Mouse (Mus musculus): Measurements from ENCODE around the gene Dchs2. TPM values are rescaled to one million over a fixed set of nuclear protein-coding genes. Genes with fewer than 3 reads are reported as not detected.

Dchs2 gene
- total and polyA plus RNA-seq, 2 experiments from 2014 or later: 0.04 to 0.19 TPM

DNA sequence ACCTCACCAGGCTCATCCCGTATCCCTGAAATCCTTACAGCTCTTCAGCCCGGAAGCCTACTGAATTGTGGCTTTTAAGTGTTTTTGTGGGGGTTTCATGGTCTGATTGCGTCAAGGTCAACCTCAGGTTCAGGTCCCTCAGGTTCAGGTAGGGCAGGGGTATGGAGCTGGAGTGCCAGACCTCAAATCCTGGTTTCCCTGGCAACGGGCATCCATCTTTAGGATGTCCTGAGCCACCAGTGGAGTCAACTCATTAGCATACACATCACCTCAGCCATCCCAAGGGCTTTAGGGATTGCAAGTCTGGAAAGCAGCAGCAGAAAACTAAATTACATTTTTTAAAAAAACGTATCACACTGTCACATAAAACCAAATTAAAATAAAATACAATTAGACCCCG is 28.1 kb upstream of the Dchs2 start:
- no peak overlapping the region for H3K27ac ChIP-seq (ENCODE audit: low read depth)
- no peak overlapping the region for H3K9ac ChIP-seq (replicated peaks; ENCODE audit: low read depth, low read length)
- no peak overlapping the region for H3K4me2 ChIP-seq (ENCODE audit: low read depth, low read length)
- ATAC-seq (ENCODE audit: insufficient read depth, low read depth) (no peak), DNase-seq (ENCODE audit: low spot score) (no peak)
- peaks cover under 1% of the 10 kb centered on the region; the same call in 1 of the 2 replicates for H3K9me3 ChIP-seq (replicated peaks; ENCODE audit: control insufficient read depth, low read length)
- no peaks in the 10 kb centered on the region for H3K27me3 ChIP-seq (ENCODE audit: control insufficient read depth, insufficient read depth, low read length)
- H3K4me3 ChIP-seq (ENCODE audit: low read depth, low read length): no peak overlapping the region
- TF ChIP-seq EP300 (IDR thresholded peaks at IDR 0.05; ENCODE audit: low read depth): no peak
- TF ChIP-seq CTCF (IDR thresholded peaks at IDR 0.05; ENCODE audit: low read depth): no peak
- H3K36me3 ChIP-seq (replicated peaks; ENCODE audit: control insufficient read depth, insufficient read depth, low read length): no peaks in the 10 kb centered on the region
- H3K4me1 ChIP-seq (ENCODE audit: control insufficient read depth, insufficient read depth): 0 out of 2 replicates have a peak, but pooled peaks cover 5% of the 10 kb centered on the region
- 83% methylated on average over 6 of the region's 6 CpGs for WGBS

DNA sequence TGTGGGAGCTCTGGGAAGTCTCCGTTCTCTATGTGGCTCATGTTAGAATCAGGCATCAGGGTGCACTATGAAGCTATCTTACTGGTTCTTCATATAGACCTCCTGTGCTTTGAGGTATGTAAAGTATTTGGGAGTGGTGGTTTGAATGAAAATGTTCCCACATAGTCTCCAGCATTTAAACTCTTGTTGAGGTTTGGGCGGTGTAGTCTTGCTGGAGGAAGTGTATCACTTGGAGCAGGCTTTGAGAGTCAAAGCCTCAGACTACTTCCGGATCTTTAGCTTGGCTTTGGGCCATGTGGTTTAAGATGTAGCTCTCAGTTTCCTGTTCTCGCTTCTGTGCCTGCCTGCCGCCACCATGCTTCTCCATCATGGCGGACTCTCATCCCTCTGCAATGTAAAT is 25.5 kb upstream of the Dchs2 start:
- no peak overlapping the region for H3K4me2 ChIP-seq (ENCODE audit: low read depth, low read length)
- H3K27ac ChIP-seq (ENCODE audit: low read depth): no peak overlapping the region
- no peak for ATAC-seq (ENCODE audit: insufficient read depth, low read depth)
- H3K4me3 ChIP-seq (ENCODE audit: low read depth, low read length): no peak overlapping the region
- no peak for TF ChIP-seq EP300 (IDR thresholded peaks at IDR 0.05; ENCODE audit: low read depth)
- TF ChIP-seq CTCF (IDR thresholded peaks at IDR 0.05; ENCODE audit: low read depth): no peak
- H3K4me1 ChIP-seq (ENCODE audit: control insufficient read depth, insufficient read depth): 0 out of 2 replicates have a peak, but pooled peaks cover 5% of the 10 kb centered on the region
- H3K27me3 ChIP-seq (ENCODE audit: control insufficient read depth, insufficient read depth, low read length): no peaks in the 10 kb centered on the region
- no peak for DNase-seq (ENCODE audit: low spot score)
- H3K36me3 ChIP-seq (replicated peaks; ENCODE audit: control insufficient read depth, insufficient read depth, low read length): no peaks in the 10 kb centered on the region
- H3K9ac ChIP-seq (replicated peaks; ENCODE audit: low read depth, low read length): no peak overlapping the region
- WGBS: 74% methylated on average over 6 of the region's 6 CpGs
- H3K9me3 ChIP-seq (replicated peaks; ENCODE audit: control insufficient read depth, low read length): peaks cover 4% of the 10 kb centered on the region; the same call in 1 of the 2 replicates

DNA sequence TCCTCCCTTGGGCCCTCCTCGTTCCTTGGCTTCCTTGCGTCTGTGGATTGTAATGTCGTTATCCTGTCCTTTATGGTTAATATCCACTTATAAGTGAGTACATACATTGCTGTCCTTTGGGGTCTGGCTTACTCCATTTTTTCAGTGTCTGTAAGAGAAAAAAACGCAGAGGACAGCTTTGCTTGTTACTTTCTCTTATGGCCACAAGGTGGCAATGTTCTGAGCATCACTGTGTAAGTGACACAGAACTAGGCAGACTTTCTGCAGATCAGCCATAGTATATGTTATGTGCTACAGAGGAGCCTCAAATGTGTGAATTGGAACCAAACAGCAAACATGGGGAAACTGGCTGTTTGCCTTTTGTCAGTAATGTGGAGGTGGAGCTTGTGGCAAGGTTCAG is 17.6 kb upstream of the Dchs2 start:
- ATAC-seq (ENCODE audit: insufficient read depth, low read depth) (no peak), DNase-seq (ENCODE audit: low spot score) (peak; percentile 73)
- H3K27me3 ChIP-seq (ENCODE audit: control insufficient read depth, insufficient read depth, low read length): no peaks in the 10 kb centered on the region
- no peaks in the 10 kb centered on the region for H3K9me3 ChIP-seq (replicated peaks; ENCODE audit: control insufficient read depth, low read length)
- no peak overlapping the region for H3K27ac ChIP-seq (ENCODE audit: low read depth)
- H3K9ac ChIP-seq (replicated peaks; ENCODE audit: low read depth, low read length): no peak overlapping the region
- no peak overlapping the region for H3K4me3 ChIP-seq (ENCODE audit: low read depth, low read length)
- TF ChIP-seq EP300 (IDR thresholded peaks at IDR 0.05; ENCODE audit: low read depth): no peak
- peak; percentile 80 for TF ChIP-seq CTCF (IDR thresholded peaks at IDR 0.05; ENCODE audit: low read depth)
- H3K4me1 ChIP-seq (ENCODE audit: control insufficient read depth, insufficient read depth): no peaks in the 10 kb centered on the region
- no peaks in the 10 kb centered on the region for H3K36me3 ChIP-seq (replicated peaks; ENCODE audit: control insufficient read depth, insufficient read depth, low read length)
- WGBS: 22% methylated on average over 4 of the region's 4 CpGs
- no peak overlapping the region for H3K4me2 ChIP-seq (ENCODE audit: low read depth, low read length)

DNA sequence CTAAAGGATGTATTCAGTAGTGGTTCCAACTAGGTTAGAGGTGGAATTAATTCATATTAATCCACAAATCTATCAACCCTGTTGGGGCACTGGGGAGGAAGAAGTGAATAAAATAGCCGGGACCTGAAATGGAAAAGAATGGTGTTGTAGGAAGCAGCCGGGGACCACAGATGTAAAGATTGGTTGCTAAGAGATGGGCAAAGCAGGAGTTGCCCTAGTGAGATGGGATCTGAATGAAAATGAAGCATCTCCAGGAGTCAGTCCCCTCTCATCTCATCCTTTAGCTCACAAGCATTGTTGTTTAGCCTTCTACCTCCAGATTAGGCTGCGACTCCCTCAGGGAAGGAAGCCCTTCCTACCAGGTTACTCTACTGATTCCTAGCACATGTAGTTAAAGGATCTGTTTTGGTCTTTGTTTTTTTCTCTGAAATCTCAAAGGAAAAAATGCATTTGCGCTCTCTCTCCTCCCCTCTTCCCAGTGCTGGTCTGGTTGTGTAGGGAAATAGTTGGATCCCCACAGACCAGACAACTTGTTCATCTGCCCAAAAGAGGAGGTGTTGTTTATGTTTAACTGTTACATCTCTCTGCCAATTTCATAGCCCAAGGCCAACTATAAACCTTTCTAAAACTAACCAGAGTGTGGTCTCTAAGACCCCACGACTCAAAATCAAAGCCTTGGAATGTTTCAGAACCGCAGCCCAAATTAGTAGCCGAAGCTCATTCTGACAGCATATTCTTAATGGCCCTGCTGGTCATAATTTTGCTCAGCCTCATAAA is 16.1 kb upstream of the Dchs2 start:
- ATAC-seq (ENCODE audit: insufficient read depth, low read depth) (no peak), DNase-seq (ENCODE audit: low spot score) (no peak)
- Histone ChIP-seq H3K4me3 (ENCODE audit: low read depth, low read length) (no peak overlapping the region), H3K4me1 (ENCODE audit: control insufficient read depth, insufficient read depth) (no peaks in the 10 kb centered on the region), H3K27ac (ENCODE audit: low read depth) (no peak overlapping the region), H3K36me3 (replicated peaks; ENCODE audit: control insufficient read depth, insufficient read depth, low read length) (no peaks in the 10 kb centered on the region), H3K9me3 (replicated peaks; ENCODE audit: control insufficient read depth, low read length) (no peaks in the 10 kb centered on the region), H3K4me2 (ENCODE audit: low read depth, low read length) (no peak overlapping the region), H3K9ac (replicated peaks; ENCODE audit: low read depth, low read length) (no peak overlapping the region), H3K27me3 (ENCODE audit: control insufficient read depth, insufficient read depth, low read length) (no peaks in the 10 kb centered on the region)
- 68% methylated on average over 7 of the region's 7 CpGs for WGBS
- TF ChIP-seq CTCF (IDR thresholded peaks at IDR 0.05; ENCODE audit: low read depth) (no peak), EP300 (IDR thresholded peaks at IDR 0.05; ENCODE audit: low read depth) (no peak)

DNA sequence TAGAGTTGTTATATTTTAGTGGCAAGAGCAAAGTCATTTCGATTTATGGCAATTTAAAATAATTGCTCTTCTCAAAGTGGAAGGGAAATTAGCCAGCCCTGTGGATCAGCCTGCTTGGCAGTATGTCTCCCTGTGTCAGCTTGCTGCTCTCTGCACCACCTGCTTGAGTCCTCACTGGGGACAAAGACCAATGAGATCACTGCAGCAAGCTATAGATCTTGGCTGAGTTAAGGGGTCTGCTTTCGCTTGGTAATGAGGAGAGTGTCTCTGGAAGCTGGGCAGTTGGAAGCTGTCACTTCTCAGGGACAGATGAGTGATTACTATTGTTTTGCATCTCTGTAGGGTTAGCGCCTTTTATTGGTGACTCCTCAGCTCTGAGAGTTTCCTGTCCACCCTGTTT is 14.9 kb upstream of the Dchs2 start:
- Histone ChIP-seq H3K27ac (ENCODE audit: low read depth) (no peak overlapping the region), H3K9ac (replicated peaks; ENCODE audit: low read depth, low read length) (no peak overlapping the region), H3K9me3 (replicated peaks; ENCODE audit: control insufficient read depth, low read length) (no peaks in the 10 kb centered on the region), H3K4me3 (ENCODE audit: low read depth, low read length) (no peak overlapping the region), H3K4me2 (ENCODE audit: low read depth, low read length) (no peak overlapping the region), H3K36me3 (replicated peaks; ENCODE audit: control insufficient read depth, insufficient read depth, low read length) (no peaks in the 10 kb centered on the region), H3K27me3 (ENCODE audit: control insufficient read depth, insufficient read depth, low read length) (no peaks in the 10 kb centered on the region), H3K4me1 (ENCODE audit: control insufficient read depth, insufficient read depth) (no peaks in the 10 kb centered on the region)
- TF ChIP-seq CTCF (IDR thresholded peaks at IDR 0.05; ENCODE audit: low read depth) (no peak), EP300 (IDR thresholded peaks at IDR 0.05; ENCODE audit: low read depth) (no peak)
- no peak for DNase-seq (ENCODE audit: low spot score)
- ATAC-seq (ENCODE audit: insufficient read depth, low read depth): no peak
- 35% methylated on average over 3 of the region's 3 CpGs for WGBS

DNA sequence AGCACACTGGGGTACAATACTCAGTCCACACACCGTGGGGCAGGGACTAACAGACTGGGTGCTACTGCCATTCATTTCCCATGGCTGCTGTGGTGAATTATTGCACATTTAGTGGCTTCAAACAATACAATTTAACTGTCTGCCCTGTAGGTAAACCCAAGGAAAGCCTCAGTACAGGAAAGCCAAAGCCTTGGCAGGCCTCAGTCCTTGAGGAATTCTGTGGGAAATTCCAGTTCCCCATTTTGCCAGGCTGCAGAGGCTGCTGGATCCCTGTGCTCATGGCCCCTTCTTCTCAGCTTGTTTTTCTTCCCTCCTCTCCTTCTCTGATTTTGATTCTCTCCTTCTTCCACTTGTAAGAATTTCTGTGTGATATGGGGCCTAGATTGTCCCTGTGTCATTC is 12.8 kb upstream of the Dchs2 start:
- Histone ChIP-seq H3K4me2 (ENCODE audit: low read depth, low read length) (no peak overlapping the region), H3K27ac (ENCODE audit: low read depth) (no peak overlapping the region), H3K9me3 (replicated peaks; ENCODE audit: control insufficient read depth, low read length) (no peaks in the 10 kb centered on the region), H3K9ac (replicated peaks; ENCODE audit: low read depth, low read length) (no peak overlapping the region), H3K27me3 (ENCODE audit: control insufficient read depth, insufficient read depth, low read length) (no peaks in the 10 kb centered on the region), H3K4me3 (ENCODE audit: low read depth, low read length) (no peak overlapping the region), H3K4me1 (ENCODE audit: control insufficient read depth, insufficient read depth) (no peaks in the 10 kb centered on the region), H3K36me3 (replicated peaks; ENCODE audit: control insufficient read depth, insufficient read depth, low read length) (no peaks in the 10 kb centered on the region)
- no peak for DNase-seq (ENCODE audit: low spot score)
- 61% methylated on average over 1 of the region's 1 CpGs for WGBS
- no peak for ATAC-seq (ENCODE audit: insufficient read depth, low read depth)
- TF ChIP-seq CTCF (IDR thresholded peaks at IDR 0.05; ENCODE audit: low read depth): no peak
- no peak for TF ChIP-seq EP300 (IDR thresholded peaks at IDR 0.05; ENCODE audit: low read depth)

Data from heart, postnatal 0 days (tissue).